Mouse (Mus musculus) midbrain, embryonic 15.5 days (tissue): ENCODE measurements around the gene Gm17622. TPM values are rescaled to one million over a fixed set of nuclear protein-coding genes. Genes with fewer than 3 reads are reported as not detected.

Source experiments
- ATAC-seq: fragments of 200-750 bp; cut with Nextera tagmentation; replicated peaks from 2 replicates; pipeline ENCODE4 v1.8.0; 2017; ENCODE audit warnings: moderate TSS enrichment
- H3K27ac ChIP-seq: fragments of 300-500 bp; sonication (generic); 2 replicates; pipeline ENCODE4 v1.5.1; 2015; ENCODE audit warnings: mild to moderate bottlenecking, inconsistent platforms
- H3K27me3 ChIP-seq: fragments of 300-500 bp; sonication (generic); replicated peaks from 2 replicates; pipeline ENCODE4 v1.6.1; 2015; ENCODE audit warnings: inconsistent platforms
- H3K36me3 ChIP-seq: fragments of 300-500 bp; sonication (generic); replicated peaks from 2 replicates; pipeline ENCODE4 v1.6.1; 2015; ENCODE audit warnings: inconsistent platforms
- H3K4me1 ChIP-seq: fragments of 300-500 bp; sonication (generic); 2 replicates; pipeline ENCODE4 v1.6.1; 2015; ENCODE audit warnings: inconsistent platforms
- H3K4me2 ChIP-seq: fragments of 300-500 bp; sonication (generic); 2 replicates; pipeline ENCODE4 v1.6.1; 2015; ENCODE audit warnings: inconsistent platforms, mild to moderate bottlenecking, moderate library complexity
- H3K4me3 ChIP-seq: fragments of 300-500 bp; sonication (generic); 2 replicates; pipeline ENCODE4 v1.5.1; 2015; ENCODE audit warnings: mild to moderate bottlenecking, inconsistent platforms
- H3K9ac ChIP-seq: fragments of 300-500 bp; sonication (generic); 2 replicates; pipeline ENCODE4 v1.6.1; 2015; ENCODE audit warnings: mild to moderate bottlenecking, inconsistent platforms
- H3K9me3 ChIP-seq: fragments of 300-500 bp; sonication (generic); 2 replicates; pipeline ENCODE4 v1.6.1; 2016; ENCODE audit warnings: inconsistent platforms
- WGBS: fragments of 180-500 bp; shearing (Covaris S2); methylation state at CpG from one replicate; pipeline ENCODE4 v1.1.7; 2015; ENCODE audit warnings: mixed read lengths; 5-methylcytosine and 5-hydroxymethylcytosine counted together
- polyA plus RNA-seq: library from polyadenylated mRNA; unstranded; fragments of >200 nt; fragmentation: Nextera tagmentation; extraction: Ambion mirVana; gene quantifications from 2 replicates; pipeline ENCODE4 v1.2.1, GENCODE M21; 2015

Gene Gm17622
- polyA plus RNA-seq, 1 experiment from 2014 or later: not detected

GRCm38 (mm10) chr13:96538103-96538502 lies 47.6 kb downstream of the Gm17622 start:
- ATAC-seq: no peak
- Histone ChIP-seq H3K9ac (no peak overlapping the region), H3K4me1 (0 out of 2 replicates have a peak, but pooled peaks cover 4% of the 10 kb centered on the region), H3K27me3 (no peaks in the 10 kb centered on the region), H3K4me3 (no peak overlapping the region), H3K36me3 (no peaks in the 10 kb centered on the region), H3K9me3 (no peaks in the 10 kb centered on the region), H3K27ac (no peak overlapping the region), H3K4me2 (no peak overlapping the region)
- WGBS: 77% methylated on average over 3 of the region's 3 CpGs

Other genes starting within 250 kb of the Gm17622 start
- gene Poc5, start 102.4 kb upstream of the Gm17622 start, polyA plus RNA-seq: 17.6 and 19.5 TPM in 2 replicates
- not detected in 2 replicates for gene Ankdd1b, start 19.5 kb upstream of the Gm17622 start, polyA plus RNA-seq
- 7.0 and 7.6 TPM in 2 replicates for gene Polk, start 51.8 kb downstream of the Gm17622 start, polyA plus RNA-seq
- 7.7 and 9.2 TPM in 2 replicates for gene Col4a3bp, start 51.9 kb downstream of the Gm17622 start, polyA plus RNA-seq
- gene Hmgcr, start 180.2 kb downstream of the Gm17622 start, polyA plus RNA-seq: 184 and 196 TPM in 2 replicates